32 mouse cellular contexts compared by ENCODE assay signal in genomic region chr2:165312381-165312780, GRCm38 (mm10). TPM values are rescaled to one million over a fixed set of nuclear protein-coding genes. Genes with fewer than 3 reads are reported as not detected.
DNase-seq lines count a peak whose midpoint lies in the region; ATAC-seq and TF ChIP-seq lines count a peak whose summit lies in the region.
"Had no signal": no experiment of that assay in that cellular context is flagged by ENCODE, and none has a peak within 500 bp of the region (broad histone marks: within the 10 kb centered on the region; RNA-seq: fewer than 3 reads in every experiment).

No protein-coding gene starts in this region.

- no peaks in the 10 kb centered on the region for H3K9me3 ChIP-seq in midbrain, embryonic 12.5 days
- H3K9me3 ChIP-seq in midbrain, postnatal 0 days (ENCODE audit: low read length), result no peaks in the 10 kb centered on the region
- H3K9me3 ChIP-seq: embryonic facial prominence, embryonic 12.5 days; G1E; limb, embryonic 10.5 days; limb, embryonic 15.5 days; liver, embryonic 13.5 days; megakaryocyte, embryonic 14.5 days; neural tube, embryonic 15.5 days; stomach, embryonic 15.5 days had no signal

- no peak for ATAC-seq in midbrain, embryonic 12.5 days (ENCODE audit: low FRiP score, low read depth)
- no peak for ATAC-seq in midbrain, postnatal 0 days (ENCODE audit: low FRiP score)
- ATAC-seq in granulocyte monocyte progenitor cell, adult 5-6 weeks (replicated peaks; ENCODE audit: poor library complexity, severe bottlenecking), result no peak
- ATAC-seq: intestine, embryonic 16.5 days; lung, postnatal 0 days; Patski had no signal

- intact Hi-C loops in gastrocnemius, adult 2 months (cut with DNase I), result no loop called here
- intact Hi-C loops in gastrocnemius, postnatal 36 days (cut with DNase I), result no loop called here

- TF ChIP-seq CTCF in gastrocnemius, adult 2 months (IDR thresholded peaks at IDR 0.05), result no peak
- no peak for TF ChIP-seq CTCF in midbrain, postnatal 0 days (IDR thresholded peaks at IDR 0.05)

- peak overlapping the region; percentile 12; the same call in 1 of the 2 replicates for H3K27ac ChIP-seq in gastrocnemius, adult 2 months
- H3K27ac ChIP-seq in midbrain, embryonic 12.5 days (replicated peaks), result no peak overlapping the region
- H3K27ac ChIP-seq in midbrain, postnatal 0 days (ENCODE audit: low read depth, low read length), result no peak overlapping the region
- H3K27ac ChIP-seq: embryonic facial prominence, embryonic 12.5 days; kidney, postnatal 0 days; limb, embryonic 10.5 days; limb, embryonic 15.5 days; liver, embryonic 13.5 days; neural tube, embryonic 15.5 days; stomach, embryonic 15.5 days had no signal

- peaks cover 68% of the 10 kb centered on the region for H3K36me3 ChIP-seq in midbrain, embryonic 12.5 days
- peaks cover 36% of the 10 kb centered on the region for H3K36me3 ChIP-seq in midbrain, postnatal 0 days (ENCODE audit: insufficient read depth, low read length)

- H3K9ac ChIP-seq in midbrain, embryonic 12.5 days (replicated peaks), result 0 out of 2 replicates have a peak overlapping the region, but pooled peaks have one; percentile 2
- H3K9ac ChIP-seq in midbrain, postnatal 0 days (replicated peaks; ENCODE audit: low read length, poor library complexity, severe bottlenecking), result no peak overlapping the region
- H3K9ac ChIP-seq: embryonic facial prominence, embryonic 12.5 days; limb, embryonic 15.5 days; liver, embryonic 13.5 days; neural tube, embryonic 15.5 days; stomach, embryonic 15.5 days had no signal

- peak; percentile 66 for DNase-seq in cerebellum, adult 11-12 months
- no peak for DNase-seq in cerebellum, adult 9-10 months
- no peak for DNase-seq in gastrocnemius, adult 2 months
- no peak for DNase-seq in gastrocnemius, postnatal 36 days
- no peak for DNase-seq in midbrain, postnatal 0 days (ENCODE audit: low spot score)
- DNase-seq in cerebellum, postnatal 25 days, result peak; percentile 44 to 58
- DNase-seq: adrenal gland, postnatal 10 days; embryo, embryonic 11 days; heart, postnatal 14 days; kidney, adult 8-10 months; kidney, postnatal 4 days; liver, embryonic 13.5 days; lung, adult 18-20 months; lung, postnatal 4 days; retina, postnatal 1 day; right cerebral cortex, postnatal 14 days had no signal

- H3K4me1 ChIP-seq in midbrain, embryonic 12.5 days, result peaks cover 58% of the 10 kb centered on the region
- peaks cover 27% of the 10 kb centered on the region for H3K4me1 ChIP-seq in midbrain, postnatal 0 days (ENCODE audit: insufficient read depth, low read length)

- WGBS in midbrain, embryonic 12.5 days, result 62% methylated on average over 7 of the region's 7 CpGs
- WGBS in midbrain, postnatal 0 days, result 62% methylated on average over 7 of the region's 7 CpGs

- no peak overlapping the region for H3K4me3 ChIP-seq in gastrocnemius, adult 2 months
- no peak overlapping the region for H3K4me3 ChIP-seq in midbrain, embryonic 12.5 days
- H3K4me3 ChIP-seq in midbrain, postnatal 0 days (ENCODE audit: low read depth, low read length), result no peak overlapping the region
- H3K4me3 ChIP-seq: embryonic facial prominence, embryonic 12.5 days; limb, embryonic 10.5 days; limb, embryonic 15.5 days; liver, embryonic 13.5 days; megakaryocyte, embryonic 14.5 days; neural tube, embryonic 15.5 days; stomach, embryonic 15.5 days had no signal

- no peak overlapping the region for H3K4me2 ChIP-seq in midbrain, embryonic 12.5 days (replicated peaks)
- no peak overlapping the region for H3K4me2 ChIP-seq in midbrain, postnatal 0 days (ENCODE audit: low read depth, low read length, poor library complexity, severe bottlenecking)
- H3K4me2 ChIP-seq: embryonic facial prominence, embryonic 12.5 days; limb, embryonic 15.5 days; liver, embryonic 13.5 days; neural tube, embryonic 15.5 days; stomach, embryonic 15.5 days had no signal

- peaks cover 59% of the 10 kb centered on the region for H3K27me3 ChIP-seq in midbrain, embryonic 12.5 days
- H3K27me3 ChIP-seq in midbrain, postnatal 0 days (ENCODE audit: insufficient read depth, low read length), result no peaks in the 10 kb centered on the region
- H3K27me3 ChIP-seq: embryonic facial prominence, embryonic 12.5 days; limb, embryonic 15.5 days; liver, embryonic 13.5 days; megakaryocyte, embryonic 14.5 days; Patski; stomach, embryonic 15.5 days had no signal

RNA-seq across cellular contexts. Expression of gene Elmo2, which starts 13.9 kb away (rescaled TPM):
- 10 to 100 TPM; 12.8 to 15.0 TPM for total RNA-seq in gastrocnemius, adult 2 months (2021)
- 10 to 100 TPM; 12.2 to 14.5 TPM for total RNA-seq in gastrocnemius, postnatal 36 days (2021)
- 88.2 and 89.3 TPM in 2 replicates for polyA plus RNA-seq in midbrain, embryonic 12.5 days (2016; fragmentation: Nextera tagmentation; extraction: Ambion mirVana)
- 98.6 and 99.4 TPM in 2 replicates for total RNA-seq in midbrain, postnatal 0 days (2014; rRNA removed)
- polyA plus RNA-seq in midbrain, postnatal 0 days (2015; fragmentation: Nextera tagmentation; extraction: Ambion mirVana), result 77.2 and 80.2 TPM in 2 replicates
- total RNA-seq in granulocyte monocyte progenitor cell, adult 5-6 weeks (2014; fragmentation: Nextera tagmentation), result 53.2 and 57.9 TPM in 2 replicates
- 28.5 and 38.8 TPM in 2 replicates for total RNA-seq in granulocyte monocyte progenitor cell, adult 5-6 weeks (2017)

RNA-seq across cellular contexts. Expression of gene Slc35c2, which starts 24.7 kb away (rescaled TPM):
- total RNA-seq in gastrocnemius, adult 2 months (2021), result 10 to 100 TPM; 19.6 to 20.6 TPM
- total RNA-seq in gastrocnemius, postnatal 36 days (2021), result 10 to 100 TPM; 19.5 to 20.8 TPM
- 61.6 and 67.1 TPM in 2 replicates for polyA plus RNA-seq in midbrain, embryonic 12.5 days (2016; fragmentation: Nextera tagmentation; extraction: Ambion mirVana)
- 89.6 and 98.9 TPM in 2 replicates for total RNA-seq in midbrain, postnatal 0 days (2014; rRNA removed)
- polyA plus RNA-seq in midbrain, postnatal 0 days (2015; fragmentation: Nextera tagmentation; extraction: Ambion mirVana), result 68.7 and 69.3 TPM in 2 replicates
- 90.6 and 93.9 TPM in 2 replicates for total RNA-seq in granulocyte monocyte progenitor cell, adult 5-6 weeks (2014; fragmentation: Nextera tagmentation)
- total RNA-seq in granulocyte monocyte progenitor cell, adult 5-6 weeks (2017), result 79.6 and 89.9 TPM in 2 replicates

RNA-seq across cellular contexts. Expression of gene Zfp663, which starts 56.1 kb away (rescaled TPM):
- not detected for total RNA-seq in gastrocnemius, adult 2 months (2021)
- total RNA-seq in gastrocnemius, postnatal 36 days (2021), result not detected
- 7.6 and 9.2 TPM in 2 replicates for polyA plus RNA-seq in midbrain, embryonic 12.5 days (2016; fragmentation: Nextera tagmentation; extraction: Ambion mirVana)
- total RNA-seq in midbrain, postnatal 0 days (2014; rRNA removed), result 4.8 and 10.2 TPM in 2 replicates
- 3.8 and 4.3 TPM in 2 replicates for polyA plus RNA-seq in midbrain, postnatal 0 days (2015; fragmentation: Nextera tagmentation; extraction: Ambion mirVana)
- not detected in 2 replicates for total RNA-seq in granulocyte monocyte progenitor cell, adult 5-6 weeks (2014; fragmentation: Nextera tagmentation)
- not detected in 2 replicates for total RNA-seq in granulocyte monocyte progenitor cell, adult 5-6 weeks (2017)
- total RNA-seq: adrenal gland, postnatal 10 days; gastrocnemius, adult 8-10 months; heart, postnatal 14 days had no signal
- polyA plus RNA-seq: G1E; gonadal fat pad, adult 2 months; Patski; small intestine, adult 2 months had no signal

Comparison
In these comparisons a context has a peak if more than half of its experiments do, and no peak if none do; other contexts are left out.
1. DNase-seq: peak in cerebellum, adult 11-12 months (single experiment) and cerebellum, postnatal 25 days (2 of 2); none in cerebellum, adult 9-10 months (single experiment), gastrocnemius, adult 2 months (single experiment), gastrocnemius, postnatal 36 days (0 of 2) and midbrain, postnatal 0 days (single experiment).